Mouse (Mus musculus) limb, embryonic 10.5 days (tissue): ENCODE results near the gene Barhl2. TPM values are rescaled to one million over a fixed set of nuclear protein-coding genes. Genes with fewer than 3 reads are reported as not detected.

Experiments
- DNase-seq: peaks from one replicate; pipeline ENCODE4 v3.0.0-alpha.2; 2017; ENCODE audit warnings: low spot score
- H3K27ac ChIP-seq: fragments of 300-500 bp; sonication (generic); 2 replicates; pipeline ENCODE4 v1.5.1; 2016; ENCODE audit warnings: mild to moderate bottlenecking
- H3K27me3 ChIP-seq: fragments of 300-500 bp; sonication (generic); 2 replicates; pipeline ENCODE4 v1.6.1; 2016; ENCODE audit warnings: low read depth, mild to moderate bottlenecking; ENCODE audit not compliant: poor library complexity, severe bottlenecking
- H3K36me3 ChIP-seq: fragments of 300-500 bp; sonication (generic); 2 replicates; pipeline ENCODE4 v1.6.1; 2016; ENCODE audit warnings: mild to moderate bottlenecking, moderate library complexity
- H3K4me1 ChIP-seq: fragments of 300-500 bp; sonication (generic); 2 replicates; pipeline ENCODE4 v1.6.1; 2016
- H3K4me3 ChIP-seq: fragments of 300-500 bp; sonication (generic); 2 replicates; pipeline ENCODE4 v1.5.1; 2016; ENCODE audit warnings: mild to moderate bottlenecking, moderate library complexity
- H3K9me3 ChIP-seq: fragments of 300-500 bp; sonication (generic); replicated peaks from 2 replicates; pipeline ENCODE4 v1.6.1; 2016; ENCODE audit warnings: mild to moderate bottlenecking
- WGBS: fragments of 180-500 bp; shearing (Covaris S2); methylation state at CpG from one replicate; pipeline ENCODE4 v1.1.7; 2016; 5-methylcytosine and 5-hydroxymethylcytosine counted together
- polyA plus RNA-seq: library from polyadenylated mRNA; unstranded; fragments of >200 nt; fragmentation: Nextera tagmentation; extraction: Ambion mirVana; gene quantifications from 2 replicates; pipeline ENCODE4 v1.2.1, GENCODE M21; 2016

Gene Barhl2
- polyA plus RNA-seq, 1 experiment from 2014 or later = not detected

DNA sequence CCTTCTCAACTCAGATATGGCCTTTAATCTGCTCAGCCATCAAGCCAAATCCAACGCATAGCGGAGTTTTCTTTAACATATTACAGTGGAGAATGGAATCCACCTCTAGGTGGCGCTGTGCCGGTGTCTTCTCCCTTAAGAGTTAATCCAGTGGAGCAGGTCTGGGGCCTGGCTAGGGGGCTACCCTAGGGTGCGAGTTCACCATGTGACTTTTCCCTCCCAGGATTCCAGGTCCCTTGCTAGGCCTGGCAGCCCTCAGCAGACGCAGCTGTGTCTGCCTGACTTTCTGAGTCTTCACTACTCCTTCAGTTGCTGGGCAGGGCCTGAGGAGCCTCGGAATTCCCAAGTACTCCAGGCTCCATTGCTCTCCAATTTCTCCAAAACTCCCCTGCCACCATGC, 40.8 kb downstream of the Barhl2 start:
- Histone ChIP-seq H3K36me3 (no peaks in the 10 kb centered on the region), H3K9me3 (no peaks in the 10 kb centered on the region), H3K4me3 (no peak overlapping the region), H3K27me3 (no peaks in the 10 kb centered on the region), H3K27ac (no peak overlapping the region), H3K4me1 (0 out of 2 replicates have a peak, but pooled peaks cover 3% of the 10 kb centered on the region)
- WGBS = 30% methylated on average over 7 of the region's 7 CpGs
- peak; percentile 66 for DNase-seq

DNA sequence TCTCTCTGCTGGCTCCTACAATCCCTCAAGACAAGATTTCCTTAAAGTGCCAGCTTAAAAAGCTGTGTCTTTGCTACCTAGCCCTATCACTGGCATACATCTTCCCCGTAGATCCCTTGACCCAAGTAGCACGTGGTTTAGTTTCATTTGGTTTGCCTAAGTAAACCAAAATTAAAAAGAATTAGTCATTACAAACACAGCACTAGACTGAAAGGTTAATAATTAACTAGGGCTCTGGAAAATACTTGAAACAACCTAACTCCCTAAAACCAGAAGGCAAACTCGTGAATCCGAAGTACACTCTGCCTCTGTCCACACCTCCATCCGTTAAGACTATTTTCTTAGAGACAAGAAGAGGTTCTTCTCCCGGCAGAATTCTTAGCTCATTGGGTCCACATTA, 41.4 kb downstream of the Barhl2 start:
- DNase-seq = no peak
- Histone ChIP-seq H3K27me3 (no peaks in the 10 kb centered on the region), H3K27ac (no peak overlapping the region), H3K4me1 (0 out of 2 replicates have a peak, but pooled peaks cover 3% of the 10 kb centered on the region), H3K36me3 (no peaks in the 10 kb centered on the region), H3K9me3 (no peaks in the 10 kb centered on the region), H3K4me3 (no peak overlapping the region)
- WGBS = 78% methylated on average over 6 of the region's 6 CpGs

- no peak for DNase-seq
- WGBS = 77% methylated on average over 6 of the region's 6 CpGs
- no peaks in the 10 kb centered on the region for H3K36me3 ChIP-seq
- H3K4me1 ChIP-seq = 0 out of 2 replicates have a peak, but pooled peaks cover 3% of the 10 kb centered on the region
- H3K27me3 ChIP-seq = no peaks in the 10 kb centered on the region
- no peak overlapping the region for H3K27ac ChIP-seq
- H3K4me3 ChIP-seq = no peak overlapping the region
- H3K9me3 ChIP-seq = no peaks in the 10 kb centered on the region
Observed at GRCm38 (mm10) chr5:106415734-106416133, 42.2 kb downstream of the Barhl2 start.

- no peaks in the 10 kb centered on the region for H3K9me3 ChIP-seq
- 92% methylated on average over 2 of the region's 2 CpGs for WGBS
- H3K36me3 ChIP-seq = no peaks in the 10 kb centered on the region
- no peak for DNase-seq
- no peaks in the 10 kb centered on the region for H3K27me3 ChIP-seq
- H3K27ac ChIP-seq = no peak overlapping the region
- H3K4me3 ChIP-seq = no peak overlapping the region
- no peaks in the 10 kb centered on the region for H3K4me1 ChIP-seq
Observed at GRCm38 (mm10) chr5:106402761-106403160, 55.2 kb downstream of the Barhl2 start.

Other genes with a start within 250 kb of the Barhl2 start
- not detected in 2 replicates for gene Gm17304, start 150.9 kb upstream of the Barhl2 start, polyA plus RNA-seq
- 52.6 and 62.5 TPM in 2 replicates for gene Zfp644, start 239.1 kb upstream of the Barhl2 start, polyA plus RNA-seq